Mouse (Mus musculus) hindbrain, embryonic 14.5 days (tissue): ENCODE results near the gene Olfr1359. TPM values are rescaled to one million over a fixed set of nuclear protein-coding genes. Genes with fewer than 3 reads are reported as not detected.

Experiments
- ATAC-seq: fragments of 200-750 bp; cut with Nextera tagmentation; 2 replicates; pipeline ENCODE4 v1.8.0; 2017; ENCODE audit warnings: moderate number of reproducible peaks, mild to moderate bottlenecking, moderate TSS enrichment, moderate library complexity; ENCODE audit not compliant: low FRiP score
- DNase-seq: peaks from one replicate; pipeline ENCODE4 v3.0.0-alpha.2; 2015; ENCODE audit warnings: low spot score
- H3K27ac ChIP-seq: fragments of 300-500 bp; sonication (generic); 2 replicates; pipeline ENCODE4 v1.5.1; 2014; ENCODE audit warnings: mild to moderate bottlenecking, moderate library complexity
- H3K27me3 ChIP-seq: fragments of 300-500 bp; sonication (generic); 2 replicates; pipeline ENCODE4 v1.6.1; 2014; ENCODE audit warnings: mild to moderate bottlenecking, low read length, mixed read lengths; ENCODE audit not compliant: control insufficient read depth, insufficient read depth
- H3K36me3 ChIP-seq: fragments of 300-500 bp; sonication (generic); replicated peaks from 2 replicates; pipeline ENCODE4 v1.6.1; 2014; ENCODE audit not compliant: control insufficient read depth, insufficient read depth
- H3K4me1 ChIP-seq: fragments of 300-500 bp; sonication (generic); replicated peaks from 2 replicates; pipeline ENCODE4 v1.6.1; 2014; ENCODE audit warnings: antibody characterized with exemption, low read length, mixed read lengths; ENCODE audit not compliant: control insufficient read depth, insufficient read depth
- H3K4me2 ChIP-seq: fragments of 300-500 bp; sonication (generic); replicated peaks from 2 replicates; pipeline ENCODE4 v1.6.1; 2014; ENCODE audit warnings: mild to moderate bottlenecking, moderate library complexity
- H3K4me3 ChIP-seq: fragments of 300-500 bp; sonication (generic); replicated peaks from 2 replicates; pipeline ENCODE4 v1.5.1; 2014; ENCODE audit warnings: mild to moderate bottlenecking, low read length
- H3K9ac ChIP-seq: fragments of 300-500 bp; sonication (generic); 2 replicates; pipeline ENCODE4 v1.6.1; 2014
- H3K9me3 ChIP-seq: fragments of 300-500 bp; sonication (generic); 2 replicates; pipeline ENCODE4 v1.6.1; 2016; ENCODE audit warnings: low read length; ENCODE audit not compliant: control insufficient read depth
- WGBS: fragments of 180-500 bp; shearing (Covaris S2); extraction: QIAGEN DNeasy Blood & Tissue Kit; methylation state at CpG from one replicate; pipeline ENCODE4 v1.1.7; 2014; 5-methylcytosine and 5-hydroxymethylcytosine counted together
- polyA plus RNA-seq: library from polyadenylated mRNA; unstranded; fragments of >200 nt; fragmentation: Nextera tagmentation; extraction: Ambion mirVana; gene quantifications from 2 replicates; pipeline ENCODE4 v1.2.1, GENCODE M21; 2014

The Olfr1359 gene
- not detected in 2 replicates for polyA plus RNA-seq

DNA sequence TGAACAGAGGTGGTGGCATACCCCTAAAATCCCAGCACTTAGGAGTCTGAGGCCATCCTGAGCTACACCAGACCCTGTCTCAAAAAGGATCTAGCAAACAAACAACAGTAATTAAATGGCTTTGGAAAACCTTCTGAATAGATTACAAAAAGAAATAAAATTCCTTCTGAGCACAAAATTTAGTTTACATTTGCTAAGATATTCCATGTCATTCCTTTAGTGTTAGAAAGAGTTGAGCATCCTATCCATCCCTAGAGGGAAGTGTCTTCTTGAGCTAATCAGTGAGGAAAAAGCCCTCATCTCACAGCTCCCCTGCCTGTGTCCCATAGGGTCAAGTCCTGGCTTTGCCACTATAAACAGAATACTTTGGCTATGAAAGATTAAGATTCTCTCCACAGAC lies at the start of gene Olfr1359:
Olfr1359 (plus strand) TSS at position 301 of the 400 bp plus-strand sequence.
- Histone ChIP-seq H3K4me3 (no peak within 1 kb of the TSS), H3K4me1 (no peaks in the 10 kb centered on the region), H3K4me2 (no peak within 1 kb of the TSS)

DNA sequence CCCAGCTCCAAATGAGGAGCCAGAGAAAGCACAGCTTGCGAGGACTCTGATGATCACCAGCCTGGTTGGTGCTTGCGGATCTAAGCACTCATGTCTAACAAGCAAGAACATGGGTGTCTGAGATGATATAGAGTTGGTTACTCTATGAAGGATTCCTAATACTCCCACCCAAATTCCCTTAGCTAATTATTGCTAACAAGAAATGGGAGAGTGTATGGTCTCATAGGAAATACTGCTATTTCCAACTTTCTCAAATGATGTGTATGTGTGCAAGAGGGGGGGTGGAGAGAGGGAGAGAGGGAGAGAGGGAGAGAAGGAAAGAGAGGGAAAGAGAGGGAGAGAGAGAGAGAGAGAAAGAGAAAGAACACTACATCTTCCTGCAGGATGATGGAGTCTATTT lies 34.6 kb upstream of the Olfr1359 start, which contains the start of gene Olfr1361:
Olfr1361 (minus strand) TSS at position 101 of the 400 bp plus-strand sequence.
- no peak for ATAC-seq
- H3K9ac ChIP-seq, result no peak within 1 kb of the TSS
- no peaks in the 10 kb centered on the region for H3K27me3 ChIP-seq

More for the DNA sequence above, at the start of gene Olfr1359:
- Histone ChIP-seq H3K27me3 (no peaks in the 10 kb centered on the region), H3K27ac (no peak within 1 kb of the TSS), H3K9ac (no peak within 1 kb of the TSS), H3K9me3 (no peaks in the 10 kb centered on the region), H3K36me3 (no peaks in the 10 kb centered on the region)
- no peak for ATAC-seq
- DNase-seq, result no peak

DNA sequence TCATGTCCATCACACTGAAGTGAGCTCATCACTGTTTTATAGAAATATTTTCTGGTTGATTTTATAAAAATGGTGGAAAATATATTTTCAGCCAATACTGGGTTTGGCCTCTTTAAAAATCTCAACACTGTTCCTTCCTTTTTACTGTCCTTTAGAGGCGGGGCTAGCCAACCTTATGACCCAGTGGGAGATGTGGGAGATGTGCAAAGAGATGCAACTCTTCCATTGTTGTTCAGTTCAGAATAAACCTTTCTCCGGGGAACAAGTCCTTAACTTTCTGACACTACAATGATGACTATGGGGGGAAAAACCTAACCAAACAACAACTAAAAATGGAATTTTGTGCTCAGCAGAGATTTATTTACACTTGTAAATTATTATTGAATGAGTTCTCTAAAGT lies 20.6 kb upstream of the Olfr1359 start, which contains the start of gene Olfr1360:
Olfr1360 (minus strand) TSS at position 101 of the 400 bp plus-strand sequence.
- Histone ChIP-seq H3K4me2 (no peak within 1 kb of the TSS), H3K27ac (no peak within 1 kb of the TSS), H3K27me3 (no peaks in the 10 kb centered on the region), H3K36me3 (no peaks in the 10 kb centered on the region), H3K4me1 (no peaks in the 10 kb centered on the region), H3K9ac (no peak within 1 kb of the TSS), H3K4me3 (no peak within 1 kb of the TSS), H3K9me3 (no peaks in the 10 kb centered on the region)
- no peak for DNase-seq
- WGBS, result 89% methylated on average over 2 of the region's 2 CpGs
- ATAC-seq, result no peak

More for the DNA sequence above, 34.6 kb upstream of the Olfr1359 start, which contains the start of gene Olfr1361:
- Histone ChIP-seq H3K4me1 (no peaks in the 10 kb centered on the region), H3K36me3 (no peaks in the 10 kb centered on the region), H3K4me2 (no peak within 1 kb of the TSS), H3K4me3 (no peak within 1 kb of the TSS), H3K27ac (no peak within 1 kb of the TSS), H3K9me3 (no peaks in the 10 kb centered on the region)
- 76% methylated on average over 2 of the region's 2 CpGs for WGBS
- DNase-seq, result no peak

DNA sequence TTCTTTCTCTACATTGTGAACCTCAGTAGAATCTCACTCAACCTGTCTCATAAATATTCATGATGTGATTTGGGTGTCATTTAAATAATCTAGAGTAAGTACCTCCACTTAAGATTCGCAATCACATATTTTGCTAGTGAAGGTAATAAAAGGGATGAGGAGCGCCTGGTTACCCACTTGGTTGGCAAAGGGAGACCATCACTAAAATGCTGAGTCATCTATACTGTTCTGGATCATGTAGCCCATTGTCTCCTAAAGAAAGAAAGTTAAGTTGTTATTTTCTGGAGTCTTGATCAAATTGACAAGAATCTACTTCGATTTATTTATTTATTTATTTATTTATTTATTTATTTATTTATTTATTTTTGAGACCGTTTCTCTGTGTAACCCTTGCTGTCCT lies 8.8 kb downstream of the Olfr1359 start:
- Histone ChIP-seq H3K36me3 (no peaks in the 10 kb centered on the region), H3K9me3 (no peaks in the 10 kb centered on the region), H3K27me3 (no peaks in the 10 kb centered on the region), H3K4me1 (no peaks in the 10 kb centered on the region), H3K4me2 (no peak overlapping the region), H3K9ac (no peak overlapping the region), H3K4me3 (no peak overlapping the region), H3K27ac (no peak overlapping the region)
- DNase-seq (no peak), ATAC-seq (no peak)
- 73% methylated on average over 4 of the region's 4 CpGs for WGBS

DNA sequence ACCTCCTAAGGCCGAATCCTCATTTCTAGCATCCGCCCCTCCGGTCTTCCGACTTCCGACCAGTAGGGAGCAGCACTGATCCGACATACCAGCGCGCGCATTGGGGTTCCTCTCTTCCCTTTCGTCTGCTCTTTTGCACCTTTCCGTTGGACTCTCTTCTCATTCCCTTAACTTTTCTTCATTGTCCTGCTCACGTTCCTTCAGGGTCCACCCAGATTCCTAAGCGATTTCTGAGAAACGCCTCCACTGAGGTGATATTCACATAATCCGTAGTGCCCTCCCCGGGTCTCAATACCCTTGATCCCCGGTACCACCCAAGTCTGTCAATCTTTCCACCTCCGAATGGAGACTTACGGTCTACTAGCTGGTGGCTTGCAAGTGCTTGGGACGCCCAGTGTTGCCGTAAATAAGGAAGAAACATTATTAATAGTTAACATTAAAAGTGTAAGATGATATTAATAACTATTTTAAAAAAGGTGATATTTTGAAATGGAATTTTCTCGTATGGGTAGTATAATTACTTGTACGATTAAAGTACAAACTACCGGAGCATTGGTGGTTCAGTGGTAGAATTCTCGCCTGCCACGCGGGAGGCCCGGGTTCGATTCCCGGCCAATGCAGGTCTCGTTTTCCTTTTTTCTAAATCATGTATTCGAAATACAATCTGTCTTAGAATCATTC lies 12.3 kb downstream of the Olfr1359 start:
- DNase-seq (peak; percentile 89), ATAC-seq (peak; percentile 86)
- H3K27me3 ChIP-seq, result no peaks in the 10 kb centered on the region
- H3K9me3 ChIP-seq, result no peaks in the 10 kb centered on the region
- no peaks in the 10 kb centered on the region for H3K36me3 ChIP-seq
- peak overlapping the region; percentile 67 for H3K4me2 ChIP-seq
- peaks cover 3% of the 10 kb centered on the region for H3K4me1 ChIP-seq
- peak overlapping the region; percentile 80 for H3K27ac ChIP-seq
- under 1% methylated on average over 32 of the region's 32 CpGs for WGBS
- H3K9ac ChIP-seq, result peak overlapping the region; percentile 72
- peak overlapping the region; percentile 71 for H3K4me3 ChIP-seq

DNA sequence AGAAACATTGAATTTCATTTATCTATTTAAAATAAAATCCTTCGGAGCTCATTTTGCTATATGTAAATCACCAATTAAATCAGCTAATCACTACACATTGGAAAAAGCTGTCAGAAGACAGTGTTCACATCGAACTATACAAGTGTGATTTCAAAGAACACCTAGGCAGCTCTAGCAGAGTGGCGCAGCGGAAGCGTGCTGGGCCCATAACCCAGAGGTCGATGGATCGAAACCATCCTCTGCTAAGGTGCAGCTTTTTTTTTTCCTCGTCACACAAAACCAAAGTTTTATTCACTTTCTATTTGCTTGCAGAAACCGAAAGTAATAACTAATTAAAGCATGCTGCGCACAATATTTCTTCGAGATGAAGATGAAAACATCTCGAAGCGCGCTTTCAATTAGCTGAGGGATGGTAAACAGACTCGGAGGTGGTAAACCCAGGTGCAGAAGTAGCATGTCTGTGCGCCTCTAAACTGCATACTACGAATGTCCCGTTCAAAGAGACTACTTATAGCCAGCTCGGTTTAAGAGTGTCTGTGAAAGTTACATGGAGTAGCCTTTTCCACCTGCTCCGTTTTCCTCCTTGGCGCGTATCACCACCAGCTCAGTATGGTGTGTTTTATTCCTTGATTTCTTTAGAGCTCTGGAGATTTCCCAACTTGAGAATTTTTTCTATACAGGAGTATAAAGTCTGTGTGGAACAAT lies 13.1 kb downstream of the Olfr1359 start:
- ATAC-seq, result peak; percentile 85
- Histone ChIP-seq H3K9me3 (no peaks in the 10 kb centered on the region), H3K4me2 (peak overlapping the region; percentile 67), H3K4me3 (peak overlapping the region; percentile 71), H3K4me1 (peaks cover 8% of the 10 kb centered on the region), H3K9ac (peak overlapping the region; percentile 47), H3K27ac (no peak overlapping the region), H3K27me3 (no peaks in the 10 kb centered on the region), H3K36me3 (no peaks in the 10 kb centered on the region)
- 3% methylated on average over 22 of the region's 22 CpGs for WGBS
- DNase-seq, result peak; percentile 97

DNA sequence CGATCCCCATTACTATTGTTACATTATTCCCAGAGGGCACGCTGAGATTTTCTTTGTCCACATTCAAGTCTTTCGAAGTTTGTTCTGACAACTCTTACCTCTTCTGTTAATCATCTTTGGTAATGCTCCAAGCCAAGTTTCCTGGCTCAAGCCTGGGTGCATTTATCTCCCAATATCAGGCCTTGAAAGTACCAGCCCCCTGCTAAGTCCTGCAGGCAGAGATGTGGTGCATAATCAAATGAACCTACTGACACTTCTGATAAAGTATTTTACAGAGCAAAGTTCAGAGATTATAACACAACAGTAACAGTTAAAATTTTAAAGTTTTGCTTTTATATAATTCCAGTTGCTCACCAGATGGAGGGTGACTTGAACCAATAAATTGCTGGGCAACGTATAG lies 13.8 kb downstream of the Olfr1359 start:
- Histone ChIP-seq H3K9ac (peak overlapping the region; percentile 47), H3K4me3 (peak overlapping the region; percentile 71), H3K9me3 (no peaks in the 10 kb centered on the region), H3K4me2 (peak overlapping the region; percentile 67), H3K36me3 (no peaks in the 10 kb centered on the region), H3K27ac (no peak overlapping the region), H3K27me3 (no peaks in the 10 kb centered on the region), H3K4me1 (peaks cover 8% of the 10 kb centered on the region)
- ATAC-seq (no peak), DNase-seq (no peak)
- 18% methylated on average over 4 of the region's 4 CpGs for WGBS

DNA sequence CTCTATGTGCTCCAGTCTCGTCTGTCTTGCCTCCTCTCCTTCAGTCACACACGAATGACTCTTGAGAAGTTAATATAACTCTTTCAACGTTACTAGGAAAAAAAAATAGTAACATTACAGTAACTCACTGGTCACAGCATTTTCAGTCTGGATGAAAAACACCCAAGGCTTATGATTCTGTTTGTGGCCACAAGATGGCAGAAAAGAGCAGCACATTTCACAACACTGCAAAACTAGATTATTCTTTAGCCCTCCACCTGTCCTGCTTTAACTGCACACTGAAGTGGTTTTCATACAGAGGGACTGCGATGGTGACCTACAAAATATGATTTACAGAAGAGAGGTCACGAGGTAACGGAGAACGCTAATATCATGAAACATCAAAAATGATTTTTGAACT lies 16.8 kb downstream of the Olfr1359 start:
- Histone ChIP-seq H3K4me3 (peak overlapping the region; percentile 32), H3K27ac (peak overlapping the region; percentile 68; the same call in 1 of the 2 replicates), H3K27me3 (no peaks in the 10 kb centered on the region), H3K9ac (0 out of 2 replicates have a peak overlapping the region, but pooled peaks have one; percentile 50), H3K4me1 (peaks cover 25% of the 10 kb centered on the region), H3K9me3 (no peaks in the 10 kb centered on the region), H3K4me2 (peak overlapping the region; percentile 84), H3K36me3 (no peaks in the 10 kb centered on the region)
- WGBS, result 2% methylated on average over 7 of the region's 7 CpGs
- DNase-seq (peak; percentile 84), ATAC-seq (no peak)

DNA sequence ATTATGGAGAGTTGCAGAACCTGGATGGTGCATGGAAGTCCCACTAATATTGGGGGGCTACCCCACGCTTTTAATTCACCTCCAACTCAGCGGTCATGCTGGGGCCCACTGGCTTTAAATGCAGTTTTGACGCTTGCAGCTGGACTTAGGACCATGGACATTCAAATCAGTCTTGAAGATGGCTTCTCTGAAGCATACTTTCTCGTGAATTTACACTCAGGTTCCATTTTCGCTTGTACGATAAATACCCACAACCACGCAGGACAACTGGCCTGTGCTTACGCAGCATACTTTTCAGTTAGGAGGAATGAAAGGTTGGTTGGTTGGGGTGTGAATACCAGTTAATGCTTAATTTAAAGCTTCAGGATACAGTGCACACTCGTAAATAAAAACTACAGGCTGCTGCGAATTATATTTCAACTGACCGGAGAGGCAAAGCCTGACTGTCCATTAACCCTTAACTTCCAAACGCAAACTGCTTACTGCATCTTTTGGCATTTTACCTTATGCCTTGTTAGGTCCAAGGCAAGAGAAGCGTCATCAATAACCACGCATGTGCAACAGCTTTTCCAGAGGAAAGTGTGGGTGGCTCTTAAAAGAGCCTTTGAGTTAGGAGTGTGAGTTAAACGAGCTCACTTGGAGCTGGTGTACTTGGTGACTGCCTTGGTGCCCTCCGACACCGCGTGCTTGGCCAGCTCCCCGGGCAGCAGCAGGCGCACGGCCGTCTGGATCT lies 17.4 kb downstream of the Olfr1359 start:
- Histone ChIP-seq H3K4me3 (peak overlapping the region; percentile 32), H3K4me1 (peaks cover 25% of the 10 kb centered on the region), H3K9me3 (no peaks in the 10 kb centered on the region), H3K9ac (peak overlapping the region; percentile 50), H3K36me3 (no peaks in the 10 kb centered on the region), H3K27me3 (no peaks in the 10 kb centered on the region), H3K27ac (peak overlapping the region; percentile 68), H3K4me2 (peak overlapping the region; percentile 84)
- WGBS, result under 1% methylated on average over 19 of the region's 22 CpGs
- ATAC-seq, result no peak
- no peak for DNase-seq
